Mouse (Mus musculus) spleen, postnatal 14 days (tissue): ENCODE data around the gene Grip1.

ENCODE experiments used
- DNase-seq, 2 experiments: peaks; one replicate each; pipeline ENCODE4 v3.0.0; 2021 to 2022; ENCODE audit warnings: low spot score in 2 of 2

Grip1 gene

DNA sequence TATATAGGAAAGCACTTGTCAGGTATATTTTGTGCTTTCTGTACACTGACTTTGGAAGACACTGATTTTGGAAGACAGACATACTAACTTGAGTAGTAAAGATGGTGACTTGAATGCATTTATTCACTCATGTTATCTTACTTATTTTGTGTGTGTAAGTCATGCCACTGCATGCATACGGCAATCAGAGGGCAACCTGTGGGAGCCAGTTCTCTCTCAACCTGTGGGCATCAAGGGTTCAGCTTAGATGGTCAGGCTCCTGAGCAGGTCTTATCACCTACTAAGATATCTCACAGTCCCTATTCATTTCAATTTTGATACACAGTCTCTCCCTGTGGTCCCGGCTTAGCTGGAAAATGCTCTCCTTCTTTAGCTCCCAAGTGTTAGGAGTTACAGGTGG lies 5.4 kb downstream of the Grip1 start:
- no peak for DNase-seq

DNA sequence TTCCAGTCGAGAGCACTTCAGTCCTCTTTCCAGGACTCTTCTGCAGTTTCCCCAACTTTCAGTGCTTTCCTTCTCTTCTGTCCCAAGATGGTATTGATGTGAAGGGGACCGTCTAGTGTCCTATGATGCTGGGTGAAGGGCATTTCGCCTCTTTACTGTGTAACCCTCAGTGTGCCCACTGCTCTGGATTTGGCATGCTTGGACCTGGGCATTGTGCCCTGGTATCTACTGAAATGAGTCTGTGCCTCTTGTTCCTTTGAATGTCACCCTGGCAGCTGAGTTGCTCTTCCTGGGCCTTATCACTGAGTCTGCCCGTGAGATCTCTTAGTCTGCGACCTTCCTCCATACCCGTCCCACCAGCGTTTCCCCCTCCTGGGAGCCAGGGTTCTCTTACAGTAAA lies 9.7 kb downstream of the Grip1 start:
- no peak for DNase-seq

DNA sequence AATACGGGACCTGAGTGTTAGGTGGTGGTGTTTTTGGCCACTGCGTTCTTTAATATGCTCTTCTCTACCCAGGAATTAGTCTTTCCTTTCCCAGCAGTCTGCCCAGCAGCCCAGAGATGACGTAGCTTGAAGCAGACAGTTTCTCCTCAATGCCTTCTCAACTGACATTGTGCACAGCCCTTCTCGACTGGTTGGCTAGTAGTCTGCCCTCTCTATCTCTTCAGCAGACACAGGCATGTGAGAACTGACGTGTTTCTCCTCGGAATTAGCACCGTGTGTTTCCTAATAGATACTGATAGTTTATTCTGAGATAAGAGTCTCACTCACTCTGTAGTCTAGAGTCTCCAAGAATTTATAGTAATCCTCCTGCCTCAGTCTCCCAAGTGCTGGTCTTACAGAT lies 10.2 kb downstream of the Grip1 start:
- DNase-seq = no peak

DNA sequence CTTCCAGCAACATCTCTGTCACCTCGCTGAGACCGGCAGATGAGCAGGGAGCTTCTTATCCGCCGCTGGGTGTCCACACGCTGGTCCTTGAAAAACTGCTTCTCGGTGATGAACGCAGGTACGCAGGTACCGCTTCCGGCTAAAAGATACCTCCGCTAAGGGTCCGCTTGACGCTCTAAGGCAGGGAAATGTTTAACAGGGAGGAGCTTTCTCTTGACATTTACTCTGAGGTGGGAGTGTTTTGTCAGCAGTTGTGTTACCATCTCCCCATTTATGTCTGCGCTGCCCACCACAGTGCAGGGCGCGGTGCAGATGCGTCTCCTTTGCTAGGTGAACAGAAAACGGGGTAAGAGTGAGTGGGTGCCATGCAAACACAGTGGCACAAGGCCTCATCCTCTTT lies 14.3 kb downstream of the Grip1 start:
- no peak for DNase-seq

DNA sequence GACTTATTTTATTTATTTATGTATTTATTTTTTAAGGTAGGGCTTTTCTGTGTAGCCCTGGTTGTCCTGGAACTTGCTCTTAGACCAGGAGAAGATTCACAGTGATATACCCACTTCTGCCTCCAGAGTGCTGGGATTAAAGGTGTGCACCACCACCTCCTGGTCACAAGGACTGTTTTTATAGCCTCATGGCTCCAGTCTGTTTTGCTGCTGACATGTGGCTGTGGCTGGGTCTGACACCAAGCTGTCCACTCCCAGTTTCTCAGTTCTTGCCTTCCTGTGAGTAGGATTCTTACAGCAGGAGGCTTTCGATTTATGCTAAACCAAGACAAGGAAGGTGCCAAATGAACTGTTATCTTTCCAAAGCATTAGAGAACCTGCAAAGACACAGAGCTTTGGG lies 16.5 kb downstream of the Grip1 start:
- DNase-seq = no peak

DNA sequence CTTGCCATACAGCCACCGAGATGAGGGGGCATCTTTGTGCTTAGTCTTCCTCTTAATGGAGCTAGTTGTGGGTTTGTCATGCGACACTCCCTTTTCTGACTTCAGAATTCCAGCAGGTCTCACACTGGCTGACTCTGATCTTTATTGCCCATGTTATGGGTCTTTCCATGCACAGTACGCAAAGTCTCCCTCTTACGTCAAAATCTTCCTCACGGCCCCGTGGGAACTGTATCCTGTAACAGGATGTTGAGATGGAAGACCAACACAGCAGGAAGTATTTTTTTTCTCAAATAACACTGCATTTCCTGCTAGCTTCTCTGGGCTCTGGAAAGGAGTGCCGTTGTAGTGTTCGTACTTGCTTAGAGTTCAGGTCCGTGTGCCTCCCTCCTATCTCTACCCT lies 21.5 kb downstream of the Grip1 start:
- DNase-seq = no peak

DNA sequence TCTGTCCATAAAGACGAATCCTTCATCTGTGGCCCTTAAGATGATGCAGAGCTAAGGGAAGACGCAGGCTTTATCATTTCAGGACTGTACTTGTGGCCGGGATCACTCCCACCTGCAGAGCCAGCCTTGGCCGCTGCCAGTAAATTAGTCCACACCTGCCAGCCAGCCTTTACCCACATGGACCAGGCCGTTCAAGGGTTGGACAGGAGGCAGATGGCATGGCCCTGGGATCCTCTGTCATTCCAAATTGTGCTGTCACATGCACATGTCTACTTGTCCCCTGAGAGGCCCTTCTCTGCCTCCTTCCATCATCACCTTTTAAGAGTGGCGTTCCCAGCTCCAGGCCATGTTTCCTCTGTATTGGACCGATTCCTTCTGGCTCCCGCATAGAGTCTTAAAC lies 24.0 kb downstream of the Grip1 start:
- no peak for DNase-seq

DNA sequence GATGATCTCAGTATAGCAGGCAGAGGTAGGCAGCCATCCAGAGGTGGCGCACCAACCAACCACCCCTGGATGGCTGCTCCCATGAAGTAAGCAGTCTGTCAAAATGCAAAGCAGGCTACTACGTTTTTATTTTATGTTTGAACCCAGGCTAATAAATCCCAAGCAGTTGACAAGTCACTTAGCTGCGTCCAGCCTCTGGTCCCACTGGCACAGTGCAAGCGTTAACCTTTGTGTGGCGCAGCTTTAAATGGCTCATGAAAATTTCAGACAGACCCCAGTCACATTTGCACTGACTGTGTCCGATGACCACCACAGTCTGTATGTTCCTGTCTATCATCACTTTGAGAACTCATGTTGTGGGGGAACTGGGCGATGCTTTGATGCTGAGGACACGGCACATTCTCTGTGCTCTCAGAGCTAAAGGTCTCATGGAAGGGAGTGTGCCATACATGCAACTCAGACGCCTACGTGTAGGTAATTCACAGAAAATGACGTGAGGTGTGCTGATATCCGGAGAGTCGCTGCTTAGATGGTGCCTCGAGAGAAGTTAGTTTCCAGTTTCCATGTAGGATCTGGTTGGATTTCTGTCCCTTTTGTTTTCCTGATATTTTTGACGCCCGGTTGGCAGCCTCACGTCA lies 29.6 kb downstream of the Grip1 start:
- no peak for DNase-seq

DNA sequence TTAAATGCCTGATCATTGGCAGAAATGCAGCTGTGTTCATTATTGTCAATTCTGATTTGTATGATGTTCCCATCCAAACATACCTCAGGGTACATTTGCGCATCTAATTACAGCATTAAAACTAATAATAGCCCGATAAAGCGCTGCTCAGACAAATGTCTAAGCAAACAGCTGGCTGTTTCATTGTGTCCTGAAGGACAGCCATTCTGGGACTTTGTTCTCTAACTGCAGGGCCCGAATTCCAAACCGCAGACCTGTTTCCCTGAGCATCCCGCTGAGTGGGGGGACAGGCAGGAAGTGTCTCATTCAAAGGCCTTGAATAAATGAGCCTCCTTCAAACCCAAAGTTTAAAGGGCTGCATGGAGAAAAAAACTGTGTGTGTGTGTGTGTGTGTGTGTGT lies 30.1 kb downstream of the Grip1 start:
- DNase-seq = no peak

DNA sequence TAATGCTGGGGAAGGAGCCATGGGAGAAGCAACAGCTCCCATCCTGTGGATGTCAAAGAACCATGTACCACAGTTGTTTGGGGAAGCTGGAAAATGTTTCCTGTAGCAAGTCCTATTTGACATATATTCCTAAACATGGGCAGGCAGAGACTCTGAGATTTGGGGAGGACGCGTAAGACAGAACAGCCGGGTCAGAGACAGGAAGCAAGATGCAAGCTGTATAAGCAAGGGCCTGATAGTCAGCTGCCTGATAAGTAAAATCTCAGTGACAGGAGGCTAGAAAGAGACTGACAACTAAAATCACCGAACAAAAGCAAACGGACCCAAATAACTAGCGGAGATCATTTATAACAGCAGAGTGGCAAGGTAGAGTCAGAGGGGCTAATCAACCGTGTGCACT lies 33.3 kb downstream of the Grip1 start:
- no peak for DNase-seq

DNA sequence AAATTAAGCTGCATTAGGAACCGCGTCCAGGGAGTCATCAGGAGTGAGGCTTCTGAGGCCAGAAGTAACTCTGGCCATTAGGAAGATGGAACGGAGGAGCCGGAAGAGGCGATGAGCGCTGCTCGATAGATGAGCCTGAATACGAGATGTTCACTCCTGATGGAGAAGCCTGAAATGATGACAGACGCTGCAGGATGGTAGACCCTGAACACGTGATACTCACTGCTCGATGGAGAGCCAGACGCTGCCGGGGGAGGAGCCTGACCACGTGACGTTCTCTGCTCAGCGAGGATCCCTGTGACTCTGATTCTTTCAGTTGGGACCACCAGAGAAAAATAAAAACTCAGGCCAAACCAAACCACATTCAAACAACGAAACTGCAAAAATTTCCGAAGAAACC lies 37.2 kb downstream of the Grip1 start:
- DNase-seq = no peak

DNA sequence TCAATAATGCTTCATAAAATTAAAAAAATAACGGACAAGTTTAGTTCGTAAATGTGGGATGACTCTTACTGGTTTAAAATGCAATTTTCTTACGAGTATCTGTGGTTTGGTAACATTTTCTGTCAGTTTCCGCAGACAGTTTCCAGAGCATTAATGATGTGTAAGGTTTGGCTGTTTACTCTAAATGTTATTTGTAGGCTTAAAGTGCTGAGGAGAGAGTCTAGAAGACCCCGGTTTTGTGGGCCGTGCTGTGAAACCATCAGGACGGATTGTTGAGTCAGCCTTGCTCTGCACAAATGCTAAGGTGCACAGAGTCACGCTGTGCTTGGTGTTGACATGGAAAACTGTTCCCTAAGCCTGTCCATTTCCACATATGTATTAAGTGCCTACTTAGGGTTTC lies 41.7 kb downstream of the Grip1 start:
- DNase-seq = no peak

DNA sequence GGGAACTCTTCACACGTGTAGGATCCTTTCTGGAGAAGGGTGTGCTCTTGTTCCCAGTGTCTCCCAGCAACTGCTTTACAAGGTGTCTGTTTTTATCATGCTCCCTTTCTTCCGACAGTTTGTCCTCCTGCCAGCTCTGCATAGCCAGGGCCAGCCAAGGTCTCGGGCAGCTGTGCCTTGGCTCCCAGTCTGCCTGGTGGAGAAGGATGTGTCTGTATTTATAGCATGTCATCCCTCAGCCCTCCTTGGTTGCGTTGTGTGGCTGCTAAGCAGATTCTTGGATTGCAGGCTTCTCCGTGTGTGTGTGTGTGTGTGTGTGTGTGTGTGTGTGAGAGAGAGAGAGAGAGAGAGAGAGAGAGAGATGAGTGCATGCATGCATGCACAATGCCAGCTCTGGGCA lies 42.6 kb downstream of the Grip1 start:
- DNase-seq = no peak

DNA sequence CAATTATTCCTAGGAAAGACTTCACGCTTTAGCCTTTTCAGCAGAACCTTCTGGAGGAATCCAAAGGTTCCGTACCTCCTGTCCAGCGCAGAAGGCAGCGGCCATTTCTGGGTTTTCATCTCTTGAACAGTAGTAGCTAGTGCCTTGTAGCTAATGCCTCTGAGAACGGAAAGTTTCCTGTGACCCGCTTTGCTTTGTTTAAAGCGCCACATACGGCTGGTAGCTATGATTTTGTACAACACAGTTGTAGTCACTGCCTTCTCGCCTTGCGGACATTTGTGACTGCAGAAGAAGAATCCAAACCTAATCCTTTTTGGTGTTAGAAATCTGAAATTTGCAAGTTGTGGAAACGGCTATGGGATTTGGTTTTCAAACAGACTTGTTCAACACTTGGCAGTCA lies 68.1 kb downstream of the Grip1 start:
- no peak for DNase-seq

DNA sequence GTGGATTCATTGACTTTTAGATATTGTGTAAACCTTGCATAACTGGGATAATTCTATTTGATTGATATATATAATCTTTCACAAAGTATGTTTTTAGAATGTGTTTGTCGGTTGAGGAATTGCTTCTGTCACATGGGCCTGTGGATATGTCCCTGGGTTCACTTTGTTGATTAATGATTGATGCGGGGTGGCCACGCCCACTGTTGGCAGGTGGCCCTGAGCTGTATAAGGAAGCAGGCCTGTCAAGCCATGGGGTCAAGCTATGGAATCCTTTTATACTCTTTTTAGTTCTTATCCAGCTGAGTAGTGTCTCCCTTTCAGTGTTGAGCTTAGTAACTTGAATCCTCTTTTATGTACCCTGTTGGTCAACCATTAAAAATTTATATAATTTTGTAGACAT lies 72.1 kb downstream of the Grip1 start:
- DNase-seq = no peak

DNA sequence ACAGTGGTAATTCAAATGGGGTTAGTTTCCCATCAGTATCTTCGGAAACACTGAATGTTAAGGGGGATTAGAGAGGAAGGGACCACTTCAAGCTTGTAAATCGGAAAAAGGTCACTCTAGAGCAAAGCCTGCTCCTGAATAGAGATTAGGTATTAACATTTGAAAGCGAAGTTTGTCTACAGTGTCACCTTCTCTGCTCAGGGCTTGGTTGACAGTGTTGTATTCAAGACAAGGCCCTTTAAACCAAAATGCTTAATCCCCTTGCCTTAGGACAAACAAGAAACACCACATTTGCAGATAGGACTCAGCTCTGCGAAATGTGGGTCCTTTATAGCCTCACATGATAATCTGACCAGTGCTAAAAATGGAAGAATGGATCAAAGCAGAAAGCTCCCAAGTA lies 81.2 kb downstream of the Grip1 start:
- DNase-seq = no peak

DNA sequence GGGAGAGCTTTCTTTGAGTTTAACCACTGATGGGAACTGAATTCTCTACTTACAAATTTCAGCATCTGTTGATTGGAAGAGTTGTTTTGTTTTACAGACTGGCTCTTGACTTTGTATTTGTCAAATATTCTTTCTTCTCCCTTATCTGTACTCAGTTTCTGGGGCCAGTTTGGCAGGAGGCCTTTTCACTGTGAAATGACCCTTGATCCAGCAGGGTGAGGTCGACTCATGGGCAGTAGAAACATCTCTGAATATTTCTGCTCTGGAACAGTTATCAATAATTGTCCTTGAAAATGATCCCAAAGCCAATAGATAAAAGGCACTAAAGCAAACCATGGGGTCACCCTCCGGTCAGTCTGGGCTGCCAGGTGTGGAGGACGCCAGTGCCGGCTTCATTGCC lies 88.0 kb downstream of the Grip1 start:
- no peak for DNase-seq

DNA sequence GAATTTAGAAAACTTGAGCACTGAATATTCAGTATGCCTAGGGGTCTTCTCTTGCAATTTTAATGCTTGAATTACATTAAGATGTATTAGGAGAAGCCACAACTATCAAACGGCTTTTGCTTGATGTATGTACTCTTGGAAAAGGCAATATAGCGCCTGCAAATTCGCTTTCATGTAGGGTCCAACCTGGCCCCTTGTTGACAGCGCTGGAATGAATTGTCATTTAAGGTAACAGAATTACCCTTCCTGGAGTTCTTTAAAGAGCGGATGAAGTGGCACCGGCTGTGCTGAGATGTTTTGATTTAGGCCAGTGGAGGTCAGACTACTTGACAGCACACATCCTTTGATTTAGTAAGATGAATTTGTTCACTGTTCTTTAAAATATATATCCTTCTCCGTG lies 90.1 kb downstream of the Grip1 start:
- DNase-seq = no peak

DNA sequence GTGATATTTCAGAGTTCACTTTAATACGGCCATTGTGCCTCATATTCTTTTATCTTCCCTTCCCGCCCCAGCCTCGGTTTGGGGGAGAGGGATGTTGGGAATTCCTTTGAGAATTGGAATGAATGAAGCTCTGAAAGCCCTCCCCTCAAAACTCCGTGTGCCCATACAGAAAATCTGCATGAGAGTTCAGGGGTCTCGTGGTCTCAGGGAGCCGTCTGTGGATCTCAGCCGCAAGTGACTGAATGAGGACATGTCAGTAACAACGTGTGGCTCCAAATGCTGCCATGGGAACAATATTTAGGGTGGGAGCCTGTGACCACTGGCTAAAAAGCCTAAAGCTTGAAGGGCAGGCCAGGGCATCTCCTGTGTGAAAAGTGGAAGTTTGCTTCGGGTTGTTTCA lies 91.1 kb downstream of the Grip1 start:
- DNase-seq = no peak

DNA sequence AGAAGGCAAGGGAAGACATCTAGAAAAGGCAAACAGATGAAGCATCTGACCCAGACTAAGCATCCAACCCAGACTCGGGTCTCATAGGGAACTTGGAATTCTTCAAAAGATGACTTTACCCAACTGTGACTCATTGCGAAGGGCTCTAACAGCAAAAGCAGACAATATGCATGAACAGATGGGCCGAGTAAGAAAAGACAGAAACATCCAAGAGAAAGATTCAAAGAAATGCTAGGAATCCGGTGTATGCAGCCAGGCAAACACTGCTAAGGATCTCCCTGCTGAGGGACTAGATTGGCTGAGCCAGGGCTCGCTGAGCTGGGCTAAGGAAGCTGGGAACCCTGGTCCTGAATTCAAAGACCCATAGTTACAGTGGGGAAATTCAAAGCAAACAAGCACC lies 94.2 kb downstream of the Grip1 start:
- no peak for DNase-seq

DNA sequence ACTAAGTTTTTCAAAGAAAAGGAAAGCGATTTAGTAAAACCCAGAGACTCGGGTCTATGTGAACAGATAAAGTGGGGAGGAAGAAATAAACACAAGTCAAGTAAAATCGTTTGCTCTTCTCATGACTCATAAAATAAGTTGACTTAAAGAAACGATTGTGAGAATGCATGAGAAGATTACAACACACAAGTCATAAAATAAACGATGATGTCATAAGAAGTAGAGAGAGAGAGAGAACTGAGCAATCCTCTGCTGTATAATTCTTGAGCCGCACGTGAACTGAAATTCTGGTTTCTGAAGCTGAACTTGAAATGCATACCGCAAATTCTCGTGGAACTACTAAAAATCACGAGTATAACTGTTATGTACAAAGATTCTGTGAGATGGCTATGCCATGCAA lies 95.1 kb downstream of the Grip1 start:
- no peak for DNase-seq

DNA sequence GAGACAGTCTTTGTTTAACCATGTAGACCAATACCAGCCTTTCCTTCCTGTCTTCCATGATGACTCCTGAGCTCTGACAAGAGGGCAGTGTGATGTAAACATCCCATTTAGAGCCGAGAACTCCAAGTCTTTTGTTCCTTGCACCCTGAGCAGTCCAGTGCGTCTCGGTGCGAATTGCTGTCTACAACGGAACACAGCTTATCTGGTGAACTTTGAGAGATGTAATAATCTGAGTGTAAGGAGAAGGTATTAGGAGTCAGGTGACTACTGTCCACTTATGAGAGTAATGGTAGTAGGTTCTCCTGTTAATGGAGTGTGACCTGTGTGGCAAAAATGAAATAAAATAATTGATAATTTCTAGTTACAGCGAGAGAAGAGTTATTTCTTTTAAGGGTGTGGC lies 97.0 kb downstream of the Grip1 start:
- no peak for DNase-seq

DNA sequence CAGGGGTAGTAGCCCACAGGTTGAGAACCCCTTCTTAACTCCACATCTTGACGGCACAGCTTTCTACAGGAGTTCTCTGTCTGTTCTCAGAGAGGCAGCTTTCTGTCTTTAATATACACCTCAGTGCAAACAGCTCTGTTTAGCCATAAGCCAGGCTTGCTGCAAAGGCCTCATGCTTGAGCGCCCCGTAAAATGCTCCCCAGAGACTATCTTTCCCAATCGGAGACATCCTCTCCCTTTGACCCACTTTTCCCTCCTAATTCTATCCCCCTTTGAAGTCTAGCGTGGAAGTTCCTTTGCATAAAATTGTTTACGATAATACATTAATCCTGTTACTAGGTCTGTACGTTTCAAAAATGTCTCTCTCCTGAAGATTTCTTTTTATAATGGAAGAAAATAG lies 102.7 kb downstream of the Grip1 start:
- DNase-seq = no peak

DNA sequence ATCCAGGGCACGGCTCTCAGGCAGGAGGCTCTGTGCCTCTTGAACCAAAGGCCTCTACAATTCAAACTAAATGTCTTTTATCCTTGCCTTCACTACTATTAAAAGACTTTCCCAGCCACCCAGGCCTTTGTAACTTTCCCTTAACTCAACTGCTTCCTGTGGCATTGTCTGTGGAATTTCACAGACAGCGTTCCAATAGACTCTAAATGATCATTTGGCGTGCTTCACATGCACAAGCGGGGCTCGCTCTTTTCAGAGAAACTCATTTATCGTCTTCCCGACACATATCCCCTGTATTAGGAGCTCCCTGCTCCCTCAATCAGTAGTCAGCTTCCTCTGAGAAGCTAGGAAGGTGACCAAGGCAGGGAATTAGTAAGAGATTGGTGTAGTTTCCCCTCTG lies 104.8 kb downstream of the Grip1 start:
- DNase-seq = no peak

DNA sequence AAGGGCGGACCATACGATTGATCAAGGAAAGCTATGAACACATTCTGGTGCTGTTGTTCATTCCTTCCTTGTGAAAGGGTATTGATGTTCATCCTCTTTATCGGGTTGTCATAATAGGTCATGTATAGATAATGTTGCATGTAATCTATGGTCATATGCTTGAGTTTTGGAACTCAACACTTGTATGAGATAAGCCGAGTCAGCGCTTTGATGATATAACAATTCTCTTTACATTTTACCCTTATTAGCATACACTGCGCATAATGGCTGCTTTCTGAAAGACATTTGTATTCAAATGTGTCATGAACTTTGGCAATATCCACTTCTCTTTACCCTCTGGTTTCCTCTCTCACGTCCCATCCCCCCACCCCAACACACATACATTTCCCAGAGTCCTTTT lies 111.2 kb downstream of the Grip1 start:
- DNase-seq = no peak
